ENCODE assay signal across 9 mouse cellular contexts in genomic region chr11:117235086-117235897, GRCm38 (mm10). TPM values are rescaled to one million over a fixed set of nuclear protein-coding genes. Genes with fewer than 3 reads are reported as not detected.
DNase-seq lines count a peak whose midpoint lies in the region; ATAC-seq lines count a peak whose summit lies in the region.
"Had no signal": no experiment of that assay in that cellular context is flagged by ENCODE, and none has a peak within 500 bp of the region (broad histone marks: within the 10 kb centered on the region; RNA-seq: fewer than 3 reads in every experiment).

No protein-coding gene starts in this region.

- peaks cover 40% of the 10 kb centered on the region for H3K4me1 ChIP-seq in heart, embryonic 16.5 days (ENCODE audit: control insufficient read depth, insufficient read depth, low read length)
- peaks cover 35% of the 10 kb centered on the region for H3K4me1 ChIP-seq in stomach, embryonic 16.5 days (ENCODE audit: control insufficient read depth, insufficient read depth, low read length)

- H3K27me3 ChIP-seq in heart, embryonic 16.5 days (ENCODE audit: control insufficient read depth, insufficient read depth, low read length) = 0 out of 2 replicates have a peak, but pooled peaks cover 2% of the 10 kb centered on the region
- no peaks in the 10 kb centered on the region for H3K27me3 ChIP-seq in stomach, embryonic 16.5 days (ENCODE audit: control insufficient read depth, insufficient read depth, low read length)

- no peak for ATAC-seq in heart, embryonic 16.5 days (replicated peaks; ENCODE audit: extremely low read depth, insufficient read depth, low FRiP score)
- 0 out of 2 replicates have a peak, but pooled peaks have one; percentile 9 for ATAC-seq in stomach, embryonic 16.5 days (ENCODE audit: insufficient read depth, low FRiP score)
- no peak for ATAC-seq in cerebellum, adult (ENCODE audit: insufficient number of reproducible peaks, low FRiP score, low TSS enrichment)

- H3K4me2 ChIP-seq in heart, embryonic 16.5 days (ENCODE audit: low read depth, low read length) = peak overlapping the region; percentile 38
- peak overlapping the region; percentile 17; the same call in 1 of the 2 replicates for H3K4me2 ChIP-seq in stomach, embryonic 16.5 days (ENCODE audit: low read depth, low read length)

- no peaks in the 10 kb centered on the region for H3K9me3 ChIP-seq in heart, embryonic 16.5 days (replicated peaks; ENCODE audit: control insufficient read depth, low read length)
- no peaks in the 10 kb centered on the region for H3K9me3 ChIP-seq in stomach, embryonic 16.5 days (replicated peaks; ENCODE audit: control insufficient read depth, low read length)

- DNase-seq in gastrocnemius, postnatal 10 days = peak; percentile 53
- no peak for DNase-seq in gastrocnemius, adult 18-20 months (ENCODE audit: low spot score)
- DNase-seq in adrenal gland, postnatal 14 days = peak; percentile 87
- peak; percentile 41 for DNase-seq in kidney, postnatal 14 days
- no peak for DNase-seq in spleen, postnatal 4 days (ENCODE audit: low spot score in 2 of 2)

- H3K27ac ChIP-seq in heart, embryonic 16.5 days (ENCODE audit: low read length) = peak overlapping the region; percentile 41
- peak overlapping the region; percentile 60 for H3K27ac ChIP-seq in stomach, embryonic 16.5 days (ENCODE audit: low read length)

- WGBS in heart, embryonic 16.5 days = 32% methylated on average over 12 of the region's 12 CpGs
- WGBS in stomach, embryonic 16.5 days = 42% methylated on average over 12 of the region's 12 CpGs

- peak overlapping the region; percentile 36 for H3K9ac ChIP-seq in heart, embryonic 16.5 days (ENCODE audit: low read length)
- H3K9ac ChIP-seq in stomach, embryonic 16.5 days (ENCODE audit: low read length) = peak overlapping the region; percentile 40

- no peaks in the 10 kb centered on the region for H3K36me3 ChIP-seq in heart, embryonic 16.5 days (ENCODE audit: control insufficient read depth, insufficient read depth)
- H3K36me3 ChIP-seq in stomach, embryonic 16.5 days (ENCODE audit: control insufficient read depth, insufficient read depth, low read length) = no peaks in the 10 kb centered on the region

- H3K4me3 ChIP-seq in heart, embryonic 16.5 days (ENCODE audit: low read length) = no peak overlapping the region
- H3K4me3 ChIP-seq in stomach, embryonic 16.5 days (replicated peaks; ENCODE audit: low read length) = no peak overlapping the region
- H3K4me3 ChIP-seq: erythroblast, embryonic 14.5 days had no signal

RNA-seq across cellular contexts. Expression of gene Sept9, which starts 35.8 kb away (rescaled TPM):
- total RNA-seq in gastrocnemius, postnatal 10 days (2021) = 10 to 100 TPM; 40.1 to 51.9 TPM
- total RNA-seq in gastrocnemius, adult 18-20 months (2021) = 10 to 100 TPM in 1 of 2 experiments, 1 to 10 TPM in 1; 8.0 to 16.1 TPM
- total RNA-seq in adrenal gland, postnatal 14 days (2021) = 115 and 133 TPM in 2 replicates
- 64.3 and 71.0 TPM in 2 replicates for polyA plus RNA-seq in heart, embryonic 16.5 days (2015; fragmentation: Nextera tagmentation; extraction: Ambion mirVana)
- 101 and 105 TPM in 2 replicates for polyA plus RNA-seq in stomach, embryonic 16.5 days (2015; fragmentation: Nextera tagmentation; extraction: Ambion mirVana)

Comparison
In these comparisons a context has a peak if more than half of its experiments do, and no peak if none do; other contexts are left out.
1. DNase-seq: peak in gastrocnemius, postnatal 10 days (single experiment), adrenal gland, postnatal 14 days (single experiment) and kidney, postnatal 14 days (single experiment); none in gastrocnemius, adult 18-20 months (single experiment) and spleen, postnatal 4 days (0 of 2).